Mouse (Mus musculus): ENCODE measurements around the gene Lnpk. TPM values are rescaled to one million over a fixed set of nuclear protein-coding genes. Genes with fewer than 3 reads are reported as not detected.

Gene Lnpk
- polyA plus RNA-seq, 2 experiments: 26.5 to 35.3 TPM

DNA sequence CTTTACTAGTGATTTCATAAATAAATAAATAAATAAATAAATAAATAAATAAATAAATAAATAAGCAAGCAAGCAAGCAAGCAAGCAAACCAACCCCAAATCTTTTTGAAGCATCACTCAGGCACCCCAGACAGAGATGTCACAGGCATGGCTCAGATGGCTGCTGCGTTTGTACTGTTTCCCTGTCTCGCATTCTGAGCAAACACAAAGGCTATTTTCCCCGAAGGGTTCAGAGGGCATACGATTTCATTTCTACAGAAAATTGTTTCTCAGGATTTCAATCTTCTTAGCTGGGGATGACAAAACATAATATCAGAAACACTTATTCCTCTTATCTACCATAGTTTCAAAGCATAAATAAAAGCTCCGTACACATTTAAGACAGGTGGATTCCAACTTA lies 81.4 kb downstream of the Lnpk start:
- H3K4me1 ChIP-seq (ENCODE audit: control insufficient read depth, insufficient read depth, low read length): no peaks in the 10 kb centered on the region
- H3K27ac ChIP-seq (replicated peaks; ENCODE audit: low read depth, low read length): no peak overlapping the region
- H3K36me3 ChIP-seq (ENCODE audit: control insufficient read depth, insufficient read depth, low read length): no peaks in the 10 kb centered on the region
- no peaks in the 10 kb centered on the region for H3K9me3 ChIP-seq (ENCODE audit: control insufficient read depth, low read length)
- no peak overlapping the region for H3K9ac ChIP-seq (ENCODE audit: low read depth, low read length, severe bottlenecking)
- H3K27me3 ChIP-seq (ENCODE audit: control insufficient read depth, insufficient read depth, low read length): no peaks in the 10 kb centered on the region
- DNase-seq (ENCODE audit: low spot score) (no peak), ATAC-seq (ENCODE audit: low FRiP score, low read depth) (no peak)
- no peak for TF ChIP-seq POLR2A (IDR thresholded peaks at IDR 0.05; ENCODE audit: borderline replicate concordance, extremely low read depth, insufficient read depth, insufficient read length)
- H3K4me2 ChIP-seq (replicated peaks; ENCODE audit: low read depth, low read length, severe bottlenecking): no peak overlapping the region
- 91% methylated on average over 5 of the region's 5 CpGs for WGBS
- no peak overlapping the region for H3K4me3 ChIP-seq (replicated peaks; ENCODE audit: low read length)

- H3K9ac ChIP-seq (ENCODE audit: low read depth, low read length, severe bottlenecking): no peak overlapping the region
- H3K4me1 ChIP-seq (ENCODE audit: control insufficient read depth, insufficient read depth, low read length): peaks cover 16% of the 10 kb centered on the region
- H3K36me3 ChIP-seq (ENCODE audit: control insufficient read depth, insufficient read depth, low read length): no peaks in the 10 kb centered on the region
- no peak for ATAC-seq (ENCODE audit: low FRiP score, low read depth)
- no peaks in the 10 kb centered on the region for H3K9me3 ChIP-seq (ENCODE audit: control insufficient read depth, low read length)
- no peak for TF ChIP-seq POLR2A (IDR thresholded peaks at IDR 0.05; ENCODE audit: borderline replicate concordance, extremely low read depth, insufficient read depth, insufficient read length)
- no peak for DNase-seq (ENCODE audit: low spot score)
- no peak overlapping the region for H3K27ac ChIP-seq (replicated peaks; ENCODE audit: low read depth, low read length)
- WGBS: 45% methylated on average over 13 of the region's 13 CpGs
- H3K27me3 ChIP-seq (ENCODE audit: control insufficient read depth, insufficient read depth, low read length): no peaks in the 10 kb centered on the region
- peak overlapping the region; percentile 8; the same call in 1 of the 2 replicates for H3K4me2 ChIP-seq (replicated peaks; ENCODE audit: low read depth, low read length, severe bottlenecking)
- H3K4me3 ChIP-seq (replicated peaks; ENCODE audit: low read length): no peak overlapping the region
Measured at GRCm38 (mm10) chr2:74491426-74491825, 87.8 kb downstream of the Lnpk start.

- Histone ChIP-seq H3K4me2 (replicated peaks; ENCODE audit: low read depth, low read length, severe bottlenecking) (no peak overlapping the region), H3K9ac (ENCODE audit: low read depth, low read length, severe bottlenecking) (no peak overlapping the region), H3K27me3 (ENCODE audit: control insufficient read depth, insufficient read depth, low read length) (no peaks in the 10 kb centered on the region), H3K27ac (replicated peaks; ENCODE audit: low read depth, low read length) (no peak overlapping the region), H3K4me1 (ENCODE audit: control insufficient read depth, insufficient read depth, low read length) (peaks cover 20% of the 10 kb centered on the region), H3K4me3 (replicated peaks; ENCODE audit: low read length) (no peak overlapping the region), H3K9me3 (ENCODE audit: control insufficient read depth, low read length) (no peaks in the 10 kb centered on the region), H3K36me3 (ENCODE audit: control insufficient read depth, insufficient read depth, low read length) (no peaks in the 10 kb centered on the region)
- DNase-seq (ENCODE audit: low spot score): no peak
- ATAC-seq (ENCODE audit: low FRiP score, low read depth): no peak
- TF ChIP-seq POLR2A (IDR thresholded peaks at IDR 0.05; ENCODE audit: borderline replicate concordance, extremely low read depth, insufficient read depth, insufficient read length): no peak
- 67% methylated on average over 1 of the region's 1 CpGs for WGBS
Measured at GRCm38 (mm10) chr2:74490186-74490585, 89.0 kb downstream of the Lnpk start.

- Histone ChIP-seq H3K36me3 (ENCODE audit: control insufficient read depth, insufficient read depth, low read length) (no peaks in the 10 kb centered on the region), H3K4me2 (replicated peaks; ENCODE audit: low read depth, low read length, severe bottlenecking) (no peak overlapping the region), H3K9me3 (ENCODE audit: control insufficient read depth, low read length) (no peaks in the 10 kb centered on the region), H3K9ac (ENCODE audit: low read depth, low read length, severe bottlenecking) (no peak overlapping the region), H3K4me3 (replicated peaks; ENCODE audit: low read length) (no peak overlapping the region), H3K27ac (replicated peaks; ENCODE audit: low read depth, low read length) (no peak overlapping the region), H3K27me3 (ENCODE audit: control insufficient read depth, insufficient read depth, low read length) (no peaks in the 10 kb centered on the region), H3K4me1 (ENCODE audit: control insufficient read depth, insufficient read depth, low read length) (peaks cover 20% of the 10 kb centered on the region)
- TF ChIP-seq POLR2A (IDR thresholded peaks at IDR 0.05; ENCODE audit: borderline replicate concordance, extremely low read depth, insufficient read depth, insufficient read length): no peak
- DNase-seq (ENCODE audit: low spot score) (no peak), ATAC-seq (ENCODE audit: low FRiP score, low read depth) (no peak)
- WGBS: 50% methylated on average over 7 of the region's 7 CpGs
Measured at GRCm38 (mm10) chr2:74488443-74488842, 90.8 kb downstream of the Lnpk start.

DNA sequence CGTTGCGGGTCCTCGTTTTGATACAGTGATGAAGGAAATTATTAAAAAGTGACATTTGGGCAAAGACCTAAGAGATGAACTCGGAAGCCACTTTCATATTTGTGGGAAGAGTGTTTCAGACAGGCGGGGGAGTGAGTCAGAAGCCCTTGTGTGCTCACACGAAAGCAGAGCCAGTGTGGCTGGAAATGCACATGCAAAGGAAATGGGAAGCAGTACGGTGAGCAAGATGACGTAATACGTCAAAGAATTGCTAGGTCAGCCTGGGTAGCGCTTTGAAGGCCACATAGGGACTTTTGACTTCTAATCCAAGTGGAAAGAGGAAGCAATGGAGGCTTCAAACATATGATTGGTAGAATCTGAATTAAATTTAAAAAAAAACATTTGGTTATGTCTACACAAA lies 96.6 kb downstream of the Lnpk start:
- ATAC-seq (ENCODE audit: low FRiP score, low read depth) (no peak), DNase-seq (ENCODE audit: low spot score) (no peak)
- H3K9me3 ChIP-seq (ENCODE audit: control insufficient read depth, low read length): no peaks in the 10 kb centered on the region
- no peak overlapping the region for H3K27ac ChIP-seq (replicated peaks; ENCODE audit: low read depth, low read length)
- no peak for TF ChIP-seq POLR2A (IDR thresholded peaks at IDR 0.05; ENCODE audit: borderline replicate concordance, extremely low read depth, insufficient read depth, insufficient read length)
- H3K36me3 ChIP-seq (ENCODE audit: control insufficient read depth, insufficient read depth, low read length): no peaks in the 10 kb centered on the region
- no peak overlapping the region for H3K4me3 ChIP-seq (replicated peaks; ENCODE audit: low read length)
- H3K27me3 ChIP-seq (ENCODE audit: control insufficient read depth, insufficient read depth, low read length): no peaks in the 10 kb centered on the region
- no peak overlapping the region for H3K4me2 ChIP-seq (replicated peaks; ENCODE audit: low read depth, low read length, severe bottlenecking)
- no peak overlapping the region for H3K9ac ChIP-seq (ENCODE audit: low read depth, low read length, severe bottlenecking)
- H3K4me1 ChIP-seq (ENCODE audit: control insufficient read depth, insufficient read depth, low read length): peaks cover 13% of the 10 kb centered on the region
- WGBS: 68% methylated on average over 10 of the region's 10 CpGs

GRCm38 (mm10) chr2:74482086-74482485 lies 97.1 kb downstream of the Lnpk start:
- H3K4me1 ChIP-seq (ENCODE audit: control insufficient read depth, insufficient read depth, low read length): peaks cover 13% of the 10 kb centered on the region
- DNase-seq (ENCODE audit: low spot score) (no peak), ATAC-seq (ENCODE audit: low FRiP score, low read depth) (no peak)
- WGBS: 76% methylated on average over 10 of the region's 10 CpGs
- H3K4me2 ChIP-seq (replicated peaks; ENCODE audit: low read depth, low read length, severe bottlenecking): no peak overlapping the region
- H3K9me3 ChIP-seq (ENCODE audit: control insufficient read depth, low read length): no peaks in the 10 kb centered on the region
- no peak overlapping the region for H3K27ac ChIP-seq (replicated peaks; ENCODE audit: low read depth, low read length)
- H3K4me3 ChIP-seq (replicated peaks; ENCODE audit: low read length): no peak overlapping the region
- TF ChIP-seq POLR2A (IDR thresholded peaks at IDR 0.05; ENCODE audit: borderline replicate concordance, extremely low read depth, insufficient read depth, insufficient read length): no peak
- H3K27me3 ChIP-seq (ENCODE audit: control insufficient read depth, insufficient read depth, low read length): no peaks in the 10 kb centered on the region
- no peak overlapping the region for H3K9ac ChIP-seq (ENCODE audit: low read depth, low read length, severe bottlenecking)
- no peaks in the 10 kb centered on the region for H3K36me3 ChIP-seq (ENCODE audit: control insufficient read depth, insufficient read depth, low read length)

Other genes with a start within 250 kb of the Lnpk start
- gene Evx2, start 80.1 kb upstream of the Lnpk start, polyA plus RNA-seq (2012; rRNA removed): 8.9 and 15.2 TPM in 2 replicates
- gene Evx2, start 80.1 kb upstream of the Lnpk start, polyA plus RNA-seq (2014; fragmentation: Nextera tagmentation; extraction: Ambion mirVana): 2.3 and 3.4 TPM in 2 replicates
- 109 and 150 TPM in 2 replicates for gene Hoxd13, start 88.9 kb upstream of the Lnpk start, polyA plus RNA-seq (2012; rRNA removed)
- 54.6 and 70.5 TPM in 2 replicates for gene Hoxd13, start 88.9 kb upstream of the Lnpk start, polyA plus RNA-seq (2014; fragmentation: Nextera tagmentation; extraction: Ambion mirVana)
- gene Hoxd12, start 95.6 kb upstream of the Lnpk start, polyA plus RNA-seq (2012; rRNA removed): 43.3 and 58.3 TPM in 2 replicates
- gene Hoxd12, start 95.6 kb upstream of the Lnpk start, polyA plus RNA-seq (2014; fragmentation: Nextera tagmentation; extraction: Ambion mirVana): 38.4 and 53.0 TPM in 2 replicates
- 40.0 and 60.8 TPM in 2 replicates for gene Hoxd11, start 100.1 kb upstream of the Lnpk start, polyA plus RNA-seq (2012; rRNA removed)
- 21.4 and 30.0 TPM in 2 replicates for gene Hoxd11, start 100.1 kb upstream of the Lnpk start, polyA plus RNA-seq (2014; fragmentation: Nextera tagmentation; extraction: Ambion mirVana)
- 37.9 and 39.4 TPM in 2 replicates for gene Hoxd10, start 112.5 kb upstream of the Lnpk start, polyA plus RNA-seq (2012; rRNA removed)
- gene Hoxd10, start 112.5 kb upstream of the Lnpk start, polyA plus RNA-seq (2014; fragmentation: Nextera tagmentation; extraction: Ambion mirVana): 18.3 and 26.1 TPM in 2 replicates
- 19.6 and 25.7 TPM in 2 replicates for gene Hoxd9, start 118.3 kb upstream of the Lnpk start, polyA plus RNA-seq (2012; rRNA removed)
- gene Hoxd9, start 118.3 kb upstream of the Lnpk start, polyA plus RNA-seq (2014; fragmentation: Nextera tagmentation; extraction: Ambion mirVana): 7.6 and 8.7 TPM in 2 replicates
- gene Hoxd8, start 125.2 kb upstream of the Lnpk start, polyA plus RNA-seq (2012; rRNA removed): 12.7 and 13.1 TPM in 2 replicates
- 11.4 and 12.8 TPM in 2 replicates for gene Hoxd8, start 125.2 kb upstream of the Lnpk start, polyA plus RNA-seq (2014; fragmentation: Nextera tagmentation; extraction: Ambion mirVana)
- gene Hoxd3, start 132.5 kb upstream of the Lnpk start, polyA plus RNA-seq (2012; rRNA removed): 2.3 and 2.8 TPM in 2 replicates
- gene Hoxd3, start 132.5 kb upstream of the Lnpk start, polyA plus RNA-seq (2014; fragmentation: Nextera tagmentation; extraction: Ambion mirVana): 0.59 and 0.95 TPM in 2 replicates
- 14.7 and 17.8 TPM in 2 replicates for gene Hoxd4, start 132.5 kb upstream of the Lnpk start, polyA plus RNA-seq (2012; rRNA removed)
- 0.63 and 0.73 TPM in 2 replicates for gene Hoxd4, start 132.5 kb upstream of the Lnpk start, polyA plus RNA-seq (2014; fragmentation: Nextera tagmentation; extraction: Ambion mirVana)
- gene Gm28230, start 147.3 kb upstream of the Lnpk start, polyA plus RNA-seq (2012; rRNA removed): 5.0 and 5.9 TPM in 2 replicates
- 0.18 and 0.21 TPM in 2 replicates for gene Gm28230, start 147.3 kb upstream of the Lnpk start, polyA plus RNA-seq (2014; fragmentation: Nextera tagmentation; extraction: Ambion mirVana)
- gene Hoxd1, start 183.5 kb upstream of the Lnpk start, polyA plus RNA-seq (2012; rRNA removed): 0.50 and 0.59 TPM in 2 replicates
- gene Hoxd1, start 183.5 kb upstream of the Lnpk start, polyA plus RNA-seq (2014; fragmentation: Nextera tagmentation; extraction: Ambion mirVana): 0.44 and 0.48 TPM in 2 replicates
- gene Mtx2, start 246.4 kb upstream of the Lnpk start, polyA plus RNA-seq (2012; rRNA removed): 69.0 and 72.4 TPM in 2 replicates
- gene Mtx2, start 246.4 kb upstream of the Lnpk start, polyA plus RNA-seq (2014; fragmentation: Nextera tagmentation; extraction: Ambion mirVana): 121 and 132 TPM in 2 replicates